Mouse (Mus musculus) gonadal fat pad, adult 2 months (tissue): ENCODE measurements around the gene Vgll4. TPM values are rescaled to one million over a fixed set of nuclear protein-coding genes. Genes with fewer than 3 reads are reported as not detected.
"Not testable (repeated sequence)": the region's sequence is repeated elsewhere in the genome, so short reads cannot be mapped to it uniquely, and the experiment has no call there.

Source experiments
- DNase-seq: peaks from one replicate; pipeline ENCODE4 v3.0.0-alpha.2; 2012; ENCODE audit warnings: low read depth
- polyA plus RNA-seq: library from polyadenylated mRNA; depleted of rRNA; stranded (reverse); fragments of >200 nt; gene quantifications from 2 replicates; pipeline ENCODE4 v1.2.3, GENCODE M21; 2012

Vgll4 gene
- polyA plus RNA-seq, 1 experiment = 62.2 TPM

- DNase-seq = no peak
Measured at GRCm38 (mm10) chr6:114894548-114895106, 75.2 kb downstream of the Vgll4 start.

- no peak for DNase-seq
Measured at GRCm38 (mm10) chr6:114893427-114894209, 76.2 kb downstream of the Vgll4 start.

DNA sequence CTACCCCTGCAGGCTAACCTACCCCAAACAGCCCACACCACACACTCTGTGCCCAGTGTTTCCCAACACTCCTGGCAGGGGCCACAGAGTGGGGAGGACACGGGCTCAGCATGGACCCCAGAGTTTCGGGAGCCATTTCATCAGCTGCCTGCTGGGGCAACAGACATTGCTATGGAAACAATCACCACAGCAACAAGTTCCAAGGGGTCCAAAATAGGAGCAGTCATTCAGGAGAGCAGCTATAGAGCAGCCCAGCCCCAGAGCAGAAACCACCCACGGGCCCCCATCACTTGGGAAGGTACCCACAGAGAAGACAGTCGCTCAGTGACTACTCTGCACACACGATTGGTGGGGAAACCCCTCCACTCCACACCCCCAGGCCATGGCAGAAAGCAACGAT is 77.4 kb downstream of the Vgll4 start:
- DNase-seq = no peak

DNA sequence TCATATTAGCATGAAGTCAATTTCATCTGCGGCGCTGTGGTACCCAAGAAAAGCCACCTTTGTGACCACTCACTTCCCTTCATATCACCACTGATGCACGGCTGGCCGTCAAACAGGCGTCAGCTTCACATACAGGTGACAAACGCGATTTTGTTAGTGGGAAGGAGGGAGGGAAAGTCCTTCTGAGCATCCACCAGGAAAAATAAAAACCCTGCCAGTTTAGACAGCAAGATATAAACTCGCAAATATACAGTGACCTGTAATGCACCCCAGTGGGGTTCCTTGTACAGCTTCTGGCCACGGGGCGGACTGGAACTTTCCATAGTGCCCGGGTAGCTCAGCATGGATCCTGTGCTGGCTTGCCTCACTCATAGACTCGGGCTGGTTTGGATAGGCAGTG is 78.0 kb downstream of the Vgll4 start:
- DNase-seq = no peak

DNA sequence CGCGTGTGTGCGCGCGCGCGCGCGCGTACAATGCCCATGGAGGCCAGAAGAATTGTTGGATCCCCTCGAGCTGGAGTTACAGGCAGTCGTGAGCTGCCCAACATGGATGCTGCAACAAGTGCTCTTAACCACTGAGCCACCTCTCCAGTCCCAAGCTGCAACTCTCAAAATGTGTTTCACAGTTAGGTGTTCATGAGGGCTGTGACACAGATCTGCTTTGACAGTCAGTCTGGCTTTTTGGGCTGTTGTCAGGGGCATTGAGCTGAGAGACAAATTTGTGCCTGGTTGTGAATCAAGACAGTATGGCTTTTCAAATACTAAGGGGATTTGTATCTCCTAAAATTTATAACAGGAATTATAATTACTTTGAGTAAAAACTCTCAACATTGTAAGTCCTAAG is 78.5 kb downstream of the Vgll4 start:
- no peak for DNase-seq

GRCm38 (mm10) chr6:114890411-114891115 is 79.2 kb downstream of the Vgll4 start:
- DNase-seq = no peak

DNA sequence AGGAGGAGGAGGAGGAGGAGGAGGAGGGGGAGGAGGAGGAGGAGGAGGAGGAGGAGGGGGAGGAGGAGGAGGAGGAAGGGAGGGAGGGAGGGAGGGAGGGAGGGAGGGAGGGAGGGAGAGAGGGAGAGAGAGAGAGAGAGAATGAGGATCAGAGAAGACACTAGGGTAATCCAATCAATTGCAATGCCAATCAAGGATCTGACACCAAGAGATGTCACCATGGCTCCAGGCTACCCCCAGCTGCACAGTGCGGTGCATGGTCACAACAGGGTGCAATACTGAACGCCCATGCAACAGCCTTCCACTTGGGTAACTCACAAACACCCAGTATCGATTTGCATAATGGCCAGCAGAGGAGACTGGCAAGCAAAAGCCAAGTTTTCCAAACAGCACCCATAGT is 79.8 kb downstream of the Vgll4 start:
- DNase-seq = not testable (repeated sequence)

GRCm38 (mm10) chr6:114888922-114889321 is 80.9 kb downstream of the Vgll4 start:
- no peak for DNase-seq

DNA sequence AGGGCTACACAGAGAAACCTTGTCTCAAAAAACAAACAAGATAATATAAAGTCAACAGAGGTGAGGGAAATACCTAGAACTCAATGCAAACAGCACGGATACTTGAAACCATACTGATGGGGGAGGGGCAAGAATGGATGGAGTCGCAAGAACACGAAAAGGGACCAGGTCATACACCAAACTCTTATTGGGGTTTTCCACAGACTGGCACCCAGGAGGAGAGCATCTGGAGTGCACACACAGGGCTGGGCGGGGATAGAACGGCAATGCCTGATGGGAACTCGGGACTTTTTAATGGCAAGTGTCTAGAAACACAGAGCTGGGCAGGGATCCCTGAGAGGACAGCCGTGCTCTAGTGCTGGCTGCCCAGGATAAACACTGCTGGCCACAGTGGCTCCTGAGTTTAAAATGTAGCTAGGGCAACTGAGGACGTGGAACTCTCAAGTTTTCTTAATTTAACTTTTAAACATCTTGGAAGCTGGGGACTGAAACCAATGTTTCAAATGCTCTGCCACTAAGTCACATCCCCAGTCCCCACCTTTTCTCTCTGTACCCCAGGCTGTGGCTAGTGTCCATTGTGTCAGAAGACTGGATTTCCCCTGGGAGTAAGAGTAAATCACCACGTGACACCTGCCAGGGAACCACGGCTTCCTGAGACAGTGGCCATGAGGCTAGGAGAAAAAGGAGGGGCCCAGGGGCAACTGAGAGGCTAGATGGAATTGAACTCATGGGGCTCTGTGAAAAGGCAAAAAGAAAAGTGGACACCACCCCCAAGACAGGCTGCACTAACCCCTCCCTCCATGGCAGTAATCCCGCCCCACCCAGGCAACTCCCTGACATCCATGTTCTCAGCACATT is 83.1 kb downstream of the Vgll4 start:
- no peak for DNase-seq

DNA sequence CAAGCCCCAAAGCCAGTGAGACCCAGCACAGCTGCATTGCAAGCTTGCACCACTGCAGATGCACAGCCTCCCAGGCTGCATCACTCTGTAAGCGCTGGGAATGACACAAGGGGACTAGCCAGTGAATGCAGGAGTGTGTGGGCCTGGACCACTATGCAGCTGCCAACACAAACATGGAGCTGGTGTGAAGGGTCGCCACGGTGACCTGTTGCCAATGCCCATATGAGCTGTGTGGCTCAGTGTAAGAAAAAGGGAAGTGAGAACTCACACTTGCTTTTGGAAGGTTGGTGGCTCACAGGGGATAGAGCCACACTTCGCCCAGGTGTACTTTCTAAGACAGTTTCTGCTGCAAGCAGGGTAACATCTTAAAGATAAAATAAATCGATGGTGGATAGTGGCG is 83.8 kb downstream of the Vgll4 start:
- no peak for DNase-seq

DNA sequence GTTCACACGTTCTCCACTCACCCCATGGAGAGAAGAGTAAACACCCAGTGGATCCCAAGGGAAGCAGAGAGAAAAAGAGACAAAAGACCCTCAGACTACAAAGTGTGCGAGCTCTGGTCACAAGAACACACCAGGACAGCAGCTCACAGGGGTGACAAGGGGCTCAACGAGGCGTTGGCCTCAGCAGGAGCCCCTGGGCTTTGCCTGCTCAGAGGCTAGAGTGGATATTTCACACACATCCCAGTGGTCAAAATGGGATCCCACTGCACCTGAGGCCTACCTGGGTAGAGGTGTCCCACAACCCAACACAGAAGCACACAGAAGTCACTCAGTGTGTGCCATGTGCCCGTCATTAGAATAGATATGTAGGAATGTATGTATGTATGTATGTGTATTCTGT is 84.7 kb downstream of the Vgll4 start:
- no peak for DNase-seq

- DNase-seq = no peak
Measured at GRCm38 (mm10) chr6:114883261-114883740, 86.5 kb downstream of the Vgll4 start.

DNA sequence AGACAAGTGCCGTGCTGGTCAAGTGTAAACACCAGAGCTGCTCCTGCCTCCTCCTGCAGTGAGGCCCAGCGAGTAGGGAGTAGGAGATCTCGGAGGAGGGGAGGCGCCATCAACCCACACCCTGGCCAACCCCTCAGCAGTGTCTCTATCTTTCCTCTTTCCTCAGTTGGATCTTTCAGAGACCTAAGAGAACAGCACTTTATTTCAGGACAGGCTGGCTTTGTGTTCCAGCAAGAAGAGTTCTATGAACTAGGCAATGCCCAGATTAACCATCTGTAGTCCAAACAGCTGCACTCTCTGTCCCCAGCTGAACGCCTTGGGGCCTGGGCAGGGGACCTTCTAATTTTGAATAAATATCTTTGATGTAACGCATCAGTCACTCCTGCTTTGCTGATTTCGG is 87.1 kb downstream of the Vgll4 start:
- no peak for DNase-seq

DNA sequence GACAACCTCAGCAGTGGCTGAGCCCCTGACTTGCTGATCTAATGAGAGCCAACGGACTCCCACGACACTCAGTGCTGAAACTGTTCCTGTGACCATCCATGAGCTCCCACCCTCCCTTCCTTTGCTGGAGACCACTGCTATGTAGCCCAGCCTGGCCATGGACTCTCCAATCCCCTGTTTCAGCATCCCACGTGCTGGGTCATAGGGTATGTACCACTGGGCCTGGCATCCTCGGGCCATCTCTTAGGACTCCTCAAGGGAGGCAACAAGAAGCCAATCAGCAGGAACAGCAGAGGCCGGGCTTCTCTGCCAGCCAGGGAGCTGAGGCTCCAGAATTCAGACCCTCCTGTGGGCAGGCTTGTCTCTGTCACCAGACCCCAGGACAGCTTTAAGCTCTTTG is 87.6 kb downstream of the Vgll4 start:
- DNase-seq = no peak

DNA sequence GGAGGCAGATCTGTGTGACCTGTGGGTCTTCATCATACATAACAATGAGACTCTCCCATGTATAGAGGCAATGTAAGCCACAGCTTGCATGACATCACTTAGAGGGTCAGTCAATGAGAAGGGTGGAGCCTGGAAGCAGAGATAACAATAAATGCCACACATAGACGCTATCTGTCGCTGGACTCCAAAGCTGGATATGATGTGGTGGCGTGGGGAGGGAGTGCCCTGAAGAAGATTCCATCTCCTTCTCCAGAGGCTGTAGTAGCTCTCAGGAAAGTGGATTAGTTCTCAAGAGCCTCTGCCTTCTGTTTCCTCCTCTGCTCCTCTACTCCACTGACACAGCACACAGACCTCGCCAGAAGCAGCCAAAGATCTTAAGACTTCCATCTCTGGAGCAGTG is 89.0 kb downstream of the Vgll4 start:
- DNase-seq = no peak

DNA sequence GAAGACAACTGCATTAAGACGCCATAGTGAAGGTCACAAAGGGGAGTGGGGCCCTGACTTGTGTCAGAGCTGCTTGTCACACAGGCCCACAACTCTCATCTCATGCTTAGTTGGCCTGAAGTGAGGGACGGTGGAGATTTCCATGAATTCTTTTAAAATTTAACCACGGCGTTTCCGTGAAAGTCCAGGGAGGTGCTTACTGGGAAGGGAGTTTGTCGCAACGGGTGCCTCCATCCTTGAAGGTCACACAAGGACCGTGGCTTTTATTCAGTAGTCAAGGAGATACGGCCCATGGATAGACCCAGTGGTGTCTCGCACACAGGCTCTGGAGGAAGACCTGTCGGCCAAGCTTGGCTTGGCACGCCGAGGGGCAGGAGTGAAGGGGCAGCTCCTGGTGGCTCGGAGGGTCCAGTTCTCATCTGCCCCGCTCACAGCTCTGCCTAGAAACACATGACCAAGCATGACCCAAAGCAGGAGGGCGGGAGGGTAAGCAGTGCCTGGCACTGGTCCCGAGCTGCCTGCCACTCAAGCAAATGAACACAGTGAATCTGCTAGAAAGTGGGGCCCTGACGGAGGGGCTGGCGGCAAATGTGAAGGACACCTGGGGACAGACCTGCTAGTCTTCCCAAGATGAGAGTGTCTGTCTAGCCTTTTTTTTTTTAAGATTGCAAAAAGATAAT is 90.8 kb downstream of the Vgll4 start:
- DNase-seq = no peak

- no peak for DNase-seq
Measured at GRCm38 (mm10) chr6:114876546-114876945, 93.2 kb downstream of the Vgll4 start.

DNA sequence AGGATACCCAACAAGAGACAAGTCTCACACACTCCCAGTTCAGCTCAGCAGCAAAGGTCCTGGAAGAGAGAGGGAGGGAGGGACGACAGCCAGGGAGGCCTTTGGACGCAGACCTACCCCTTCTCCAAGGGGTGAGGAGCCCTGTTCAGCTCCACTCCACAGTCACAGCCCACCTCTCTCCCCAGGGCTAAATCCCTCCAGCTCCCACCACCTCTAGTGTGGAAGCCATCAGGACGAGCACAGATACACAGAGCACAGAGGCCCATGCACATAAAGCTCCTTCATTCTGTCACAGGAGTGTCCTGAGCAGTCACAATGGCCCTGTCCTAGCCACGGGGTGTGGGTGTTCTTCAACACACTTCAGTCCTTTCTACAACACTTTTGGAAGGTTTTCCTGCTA is 93.8 kb downstream of the Vgll4 start:
- DNase-seq = no peak

DNA sequence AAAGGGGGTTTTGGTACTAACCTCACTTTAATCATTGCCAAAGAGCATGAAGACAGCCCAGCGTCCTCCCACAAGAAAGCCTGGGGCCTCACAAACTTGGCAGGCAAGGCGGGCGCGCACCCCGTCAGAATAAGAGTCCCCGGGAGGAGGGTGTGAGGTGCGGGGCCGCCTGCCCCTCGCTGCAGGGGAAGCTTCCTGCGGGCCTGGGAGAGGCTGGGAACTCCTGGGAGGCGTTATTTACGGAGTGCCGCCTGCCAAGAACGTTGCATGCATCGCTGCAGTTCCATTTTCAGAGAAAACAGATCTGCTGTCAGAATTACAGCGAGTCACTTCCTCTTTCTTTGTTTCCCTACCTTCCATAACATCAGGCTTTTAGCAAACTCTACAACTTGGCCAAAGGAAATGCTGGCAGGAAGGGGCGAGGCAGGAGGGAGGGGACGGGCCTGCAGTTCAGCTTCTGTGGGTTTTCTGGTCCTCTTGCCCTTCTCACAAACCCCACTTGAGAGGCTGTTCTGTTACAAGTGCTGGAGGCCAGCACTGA is 94.7 kb downstream of the Vgll4 start:
- DNase-seq = no peak

DNA sequence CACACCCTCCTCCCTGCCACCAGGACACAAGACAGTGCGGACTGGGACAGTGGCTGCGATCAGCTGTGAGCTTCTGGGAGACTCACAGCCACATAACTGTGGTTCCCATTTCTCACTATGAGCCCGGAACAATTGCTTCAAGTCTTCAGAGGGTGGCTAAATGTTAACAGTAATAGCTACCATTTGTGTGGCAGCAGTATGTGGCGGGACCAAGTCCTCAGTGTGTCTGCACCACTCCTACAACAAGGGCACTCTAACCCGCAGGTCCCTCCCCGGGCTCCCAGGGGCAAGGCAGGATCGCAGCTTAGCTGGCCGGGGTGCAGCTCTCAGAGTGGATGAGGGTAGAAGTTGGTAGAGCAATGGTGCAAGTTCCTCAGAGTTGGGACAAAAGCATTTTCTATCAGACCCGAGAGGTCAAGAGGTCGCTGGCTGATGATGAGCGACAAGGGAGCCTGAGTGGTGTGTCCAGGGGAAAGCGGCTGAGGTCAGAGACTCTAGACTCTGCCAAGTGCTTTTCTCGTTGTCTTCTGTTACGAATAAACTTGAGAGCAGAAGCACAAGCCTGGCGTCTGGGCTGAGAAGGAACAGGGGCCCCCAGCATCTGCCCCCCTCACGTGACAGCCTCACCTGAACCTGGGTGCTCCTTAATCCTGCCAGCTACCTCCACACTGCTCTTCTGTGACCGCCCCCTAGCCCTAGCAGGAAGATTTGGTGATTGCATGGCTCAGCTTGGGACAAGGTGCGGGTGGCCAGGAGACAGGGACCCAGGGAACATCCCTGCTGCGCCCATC is 95.5 kb downstream of the Vgll4 start:
- no peak for DNase-seq
